Mouse (Mus musculus) erythroblast, embryonic 14.5 days (primary cell): ENCODE measurements around the gene Foxn3.

Experiments
- GATA1 ChIP-seq: IDR thresholded peaks from 2 replicates; pipeline ENCODE4 v1.6.1; 2012; ENCODE audit warnings: low read length, inconsistent platforms, mixed read lengths
- TAL1 ChIP-seq: IDR thresholded peaks from 3 replicates; pipeline ENCODE4 v1.6.1; 2012; ENCODE audit warnings: low read length, inconsistent platforms, mixed read lengths

- no peak for TF ChIP-seq GATA1
- no peak for TF ChIP-seq TAL1
Observed at GRCm38 (mm10) chr12:99220333-99220732, 343.0 kb downstream of the Foxn3 start.
